Mouse (Mus musculus) spleen, adult 12 weeks (tissue): ENCODE measurements around the gene Fam110a.
A peak's percentile ranks its signal among the peaks of the same experiment; 100 is the strongest.

Experiments used
- DNase-seq: peaks from one replicate; pipeline ENCODE4 v3.0.0; 2022; ENCODE audit warnings: low spot score

Fam110a gene

DNA sequence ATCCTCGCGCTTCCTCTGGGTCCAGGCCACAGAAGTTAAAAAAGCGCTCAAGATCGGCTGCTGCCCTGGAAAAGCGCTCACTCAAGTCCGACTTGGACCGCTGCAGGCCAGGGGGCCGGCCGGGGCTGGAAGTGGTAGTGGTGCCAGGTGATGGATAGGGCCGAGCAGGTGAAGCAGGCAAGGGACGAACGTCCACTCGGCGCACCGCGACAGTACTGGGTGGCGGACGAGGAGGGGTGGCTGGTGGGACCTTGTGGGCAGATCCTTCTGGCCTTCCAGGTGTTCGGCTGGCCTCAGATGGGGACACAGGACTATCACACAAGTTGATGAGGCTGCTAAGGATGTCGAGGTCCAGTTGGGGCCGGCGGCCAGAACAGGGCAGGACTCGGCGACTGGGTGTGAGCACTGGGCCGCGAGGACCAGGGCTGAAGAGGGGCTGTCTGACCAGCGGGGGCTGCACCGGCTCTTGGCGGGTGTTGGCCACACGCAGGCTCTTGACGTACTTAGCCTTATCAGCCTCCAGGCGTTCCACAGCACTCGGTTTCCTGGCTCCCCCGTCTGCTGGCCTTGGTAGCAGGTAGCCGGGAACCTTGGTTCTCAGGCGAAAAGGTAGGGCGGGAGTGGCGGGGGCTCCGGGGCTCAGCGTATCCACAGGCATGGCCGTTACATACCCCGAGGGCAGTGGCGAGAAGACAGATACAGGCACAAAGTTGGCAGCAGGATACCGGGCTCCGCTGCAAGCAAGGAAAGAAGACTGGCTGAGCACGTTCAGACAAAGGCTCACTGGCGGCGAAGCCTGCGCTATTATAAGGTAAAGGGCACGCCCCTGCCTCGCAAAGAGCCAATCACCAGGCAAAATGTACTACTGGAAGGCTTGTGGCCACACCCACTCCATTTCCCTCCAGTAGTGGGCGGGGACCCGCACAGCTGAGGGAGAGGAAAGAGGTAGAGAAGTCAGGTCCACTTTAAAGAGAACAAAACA is 9.5 kb downstream of the Fam110a start:
- DNase-seq: peak; percentile 46

DNA sequence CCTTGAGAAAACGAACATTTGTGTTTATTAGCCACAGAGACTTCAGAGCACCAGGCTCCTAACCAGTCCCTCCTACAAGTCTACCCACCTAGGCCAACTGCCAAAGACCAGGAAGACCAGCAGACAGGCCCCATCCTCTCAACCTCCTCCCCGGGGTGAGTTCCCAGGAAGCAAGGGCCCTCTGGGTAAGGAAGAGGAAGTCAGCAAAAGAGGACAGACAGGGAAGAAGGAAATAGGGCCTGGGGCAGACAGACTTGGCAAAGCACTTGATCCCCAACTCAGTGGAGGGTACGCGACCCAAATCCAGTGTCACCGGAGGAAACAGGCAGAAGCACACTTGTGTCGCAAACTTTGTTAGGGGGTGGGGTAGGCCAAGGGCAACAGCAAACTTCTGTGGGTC is 10.6 kb downstream of the Fam110a start:
- no peak for DNase-seq

DNA sequence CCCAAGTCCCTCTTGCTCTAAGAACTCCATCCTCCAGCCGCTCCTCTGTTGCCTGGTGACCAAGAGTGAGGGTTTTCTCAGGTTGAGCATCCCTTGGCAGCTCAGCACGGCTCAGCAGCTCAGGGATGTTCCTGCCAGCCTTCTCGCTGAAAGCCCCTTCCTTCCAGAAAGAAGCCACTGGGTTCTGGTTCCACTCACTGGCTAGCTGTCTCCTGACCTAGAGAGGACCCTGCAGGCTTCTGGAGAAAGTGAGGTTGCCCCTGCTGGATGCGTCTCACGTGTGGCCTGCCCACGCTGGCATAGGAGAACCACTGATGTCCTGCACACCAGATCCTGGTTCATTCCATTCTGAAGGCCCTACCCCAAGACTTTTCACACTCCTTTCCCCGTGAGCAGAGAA is 11.0 kb downstream of the Fam110a start:
- DNase-seq: no peak

DNA sequence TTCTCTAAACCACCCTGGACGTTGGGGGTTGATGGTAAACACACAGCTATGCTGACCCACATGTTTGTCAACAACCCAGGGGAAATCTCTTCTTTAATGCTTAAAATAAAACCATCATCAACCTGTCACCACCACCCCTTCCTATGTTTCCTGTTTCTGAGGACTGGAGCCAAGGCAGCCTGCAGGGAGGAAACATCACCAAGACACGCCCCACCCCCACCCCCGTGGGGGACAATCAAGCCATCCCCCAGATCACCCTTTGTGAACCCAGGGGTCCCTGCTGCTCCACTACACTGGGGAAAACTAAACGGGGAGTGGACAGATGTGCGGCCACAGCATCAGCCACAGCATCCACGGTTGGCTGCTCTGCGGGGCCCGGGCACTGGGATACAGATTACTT is 11.6 kb downstream of the Fam110a start:
- DNase-seq: no peak

DNA sequence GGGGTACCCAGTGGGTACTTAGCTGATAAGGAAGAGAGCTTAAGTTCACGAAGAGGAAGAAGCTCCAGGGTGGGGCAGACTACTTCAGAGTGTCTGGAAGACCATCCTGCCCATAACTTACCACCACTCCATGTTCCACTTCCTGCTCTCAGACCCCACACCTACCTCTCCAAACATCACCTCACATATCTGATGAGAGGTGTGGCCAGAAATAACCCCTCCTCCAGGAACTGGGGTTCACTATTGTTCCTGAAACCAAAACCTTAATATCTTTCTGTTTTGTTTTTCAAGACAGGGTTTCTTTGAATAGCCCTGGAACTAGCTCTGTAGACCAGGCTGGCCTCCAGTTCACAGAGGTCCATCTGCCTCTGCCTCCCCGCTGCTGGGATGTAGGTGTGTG is 12.2 kb downstream of the Fam110a start:
- DNase-seq: no peak

DNA sequence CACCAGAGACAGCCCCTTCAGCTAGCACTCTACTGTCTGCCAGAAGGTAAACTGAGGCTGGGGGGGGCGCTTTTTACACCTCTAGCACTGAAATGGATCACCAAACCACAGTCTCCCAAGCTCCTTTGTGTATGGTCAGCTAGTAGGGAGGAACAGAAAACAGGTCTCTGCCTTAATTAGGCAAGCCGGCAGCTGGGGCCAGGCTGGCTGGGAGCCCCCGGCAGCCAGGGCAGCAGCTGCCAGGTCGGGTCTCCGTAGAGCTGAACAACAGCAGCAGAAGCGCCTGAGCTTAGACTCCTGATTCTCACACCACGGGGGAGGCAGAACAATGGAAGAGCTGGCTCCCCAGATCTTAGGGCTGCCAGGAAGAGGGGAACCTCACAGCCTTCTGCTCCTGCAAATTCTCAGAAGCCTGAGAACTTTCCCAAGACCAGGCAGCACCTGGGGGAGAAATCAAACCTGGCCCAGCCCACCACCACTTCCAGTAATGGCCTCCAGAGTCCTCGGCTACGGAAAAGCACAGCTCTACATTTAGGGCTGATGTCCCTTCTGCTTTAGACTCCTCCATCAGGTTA is 12.8 kb downstream of the Fam110a start:
- DNase-seq: no peak

DNA sequence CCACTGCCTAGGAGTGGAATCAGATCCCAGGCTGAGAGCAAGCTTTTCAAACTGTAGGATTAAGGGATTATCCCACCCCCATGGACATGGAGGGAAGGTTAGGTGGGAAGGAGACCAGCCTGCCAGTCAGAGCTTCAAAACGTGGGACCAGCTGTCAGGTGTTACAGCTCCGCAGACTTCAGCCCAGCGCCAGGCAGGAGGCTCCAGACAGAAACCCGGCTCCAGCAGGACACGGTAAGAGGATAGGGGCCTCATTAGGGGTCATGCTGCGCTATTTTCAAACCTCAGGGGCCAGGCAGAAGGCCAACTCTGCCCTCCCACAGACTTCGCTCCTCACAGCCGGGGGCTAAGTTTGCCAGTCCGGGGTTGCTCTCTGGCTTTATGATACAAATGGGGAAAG is 16.0 kb downstream of the Fam110a start:
- DNase-seq: no peak

DNA sequence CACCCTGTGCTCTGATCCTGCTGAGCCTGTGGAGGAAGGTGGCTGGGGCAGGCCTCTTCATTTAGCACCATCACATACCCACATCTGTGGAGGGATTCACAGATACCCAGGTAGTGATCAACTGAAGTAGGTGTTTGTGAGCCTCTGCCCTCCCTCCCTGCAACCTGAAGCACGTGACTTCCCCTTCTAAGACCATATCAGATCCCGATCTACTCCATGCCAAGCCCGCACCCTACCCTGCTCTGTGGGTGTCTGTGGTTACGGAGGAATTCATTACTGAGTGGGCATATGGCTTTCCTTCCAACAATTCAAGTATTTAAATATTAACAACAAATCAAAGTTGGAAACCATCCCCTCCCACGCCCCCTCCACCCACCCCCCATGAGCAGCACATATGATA is 16.7 kb downstream of the Fam110a start:
- no peak for DNase-seq

DNA sequence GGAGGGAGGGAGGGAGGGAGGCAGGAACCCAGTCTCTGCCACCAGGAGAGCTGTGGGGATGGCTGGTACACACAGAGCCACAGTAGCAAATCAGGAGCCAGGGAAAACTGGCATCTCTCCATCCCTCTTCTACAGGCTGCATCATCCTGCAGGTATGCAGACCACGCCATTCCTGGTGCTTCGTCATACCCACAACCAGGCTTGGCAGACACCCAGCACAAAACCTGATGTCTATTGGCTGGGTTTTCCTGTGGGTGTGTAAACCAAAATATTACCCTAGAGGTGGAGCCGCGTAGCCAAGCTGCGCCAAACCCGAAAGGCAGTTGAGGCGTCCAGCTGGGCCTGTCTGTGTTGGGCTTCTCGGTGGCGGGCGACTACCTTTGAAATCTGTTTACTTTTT is 17.5 kb downstream of the Fam110a start:
- no peak for DNase-seq

DNA sequence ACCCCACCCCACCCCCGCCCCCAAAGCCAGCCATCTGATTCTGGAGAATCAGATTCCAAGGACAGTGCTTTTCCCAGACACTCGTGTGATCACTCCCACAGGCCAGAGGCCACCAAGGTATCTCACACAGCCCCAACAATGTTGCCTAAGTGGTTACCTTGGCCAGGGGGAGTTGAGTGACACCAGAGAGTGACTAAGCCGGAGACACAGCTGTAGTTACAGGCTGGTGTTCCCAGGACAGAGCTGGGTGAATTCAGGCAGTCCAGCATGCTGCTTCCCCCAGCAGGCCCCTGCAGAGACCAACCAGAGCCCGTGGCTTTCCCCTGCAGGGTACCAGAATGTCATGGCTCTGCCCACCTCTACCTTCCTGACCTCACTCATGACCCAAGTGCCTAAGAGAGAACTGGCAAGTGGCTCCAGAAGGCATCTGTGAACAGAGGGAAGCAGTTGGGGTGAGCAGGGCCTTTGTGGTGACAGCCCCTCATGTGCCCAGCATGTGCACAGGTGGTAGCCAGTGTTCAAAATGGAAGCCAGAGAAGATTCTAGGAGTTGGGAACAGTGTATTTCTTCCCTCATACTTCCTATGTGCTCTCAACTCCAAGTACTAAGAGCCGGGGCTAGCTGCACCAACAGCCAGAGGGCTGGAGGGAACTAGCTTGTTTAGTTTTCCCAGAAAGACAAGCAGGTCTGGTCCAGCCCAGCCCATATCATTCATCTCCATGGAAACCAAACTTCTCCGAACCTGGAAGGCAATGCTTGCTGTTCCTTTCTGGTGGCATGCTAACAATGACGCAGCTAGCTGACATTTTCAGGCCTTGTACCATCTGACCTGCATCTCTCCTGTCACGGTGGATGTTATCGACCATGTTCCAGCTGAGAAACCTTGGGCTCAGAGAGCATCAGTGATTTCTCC is 18.5 kb downstream of the Fam110a start:
- no peak for DNase-seq

DNA sequence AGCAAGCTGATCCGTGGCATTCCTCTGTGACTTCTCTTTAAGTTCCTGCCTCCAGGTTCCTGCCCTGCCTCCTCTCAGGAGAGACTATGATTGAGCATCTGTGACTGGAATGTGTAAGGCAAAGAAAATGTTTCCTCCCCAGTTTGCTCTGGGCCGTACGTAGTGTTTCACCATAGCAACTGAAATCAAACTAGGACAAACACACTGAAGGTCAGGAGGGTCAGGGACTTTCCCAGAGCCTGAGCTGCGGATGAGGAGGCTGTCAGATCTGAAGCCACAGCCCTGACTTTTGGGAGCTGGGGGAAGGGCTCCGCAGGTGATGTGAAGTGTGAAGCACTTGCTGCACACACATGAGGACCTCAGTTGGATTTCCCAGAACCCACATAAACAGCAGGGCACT is 20.7 kb downstream of the Fam110a start:
- DNase-seq: no peak

DNA sequence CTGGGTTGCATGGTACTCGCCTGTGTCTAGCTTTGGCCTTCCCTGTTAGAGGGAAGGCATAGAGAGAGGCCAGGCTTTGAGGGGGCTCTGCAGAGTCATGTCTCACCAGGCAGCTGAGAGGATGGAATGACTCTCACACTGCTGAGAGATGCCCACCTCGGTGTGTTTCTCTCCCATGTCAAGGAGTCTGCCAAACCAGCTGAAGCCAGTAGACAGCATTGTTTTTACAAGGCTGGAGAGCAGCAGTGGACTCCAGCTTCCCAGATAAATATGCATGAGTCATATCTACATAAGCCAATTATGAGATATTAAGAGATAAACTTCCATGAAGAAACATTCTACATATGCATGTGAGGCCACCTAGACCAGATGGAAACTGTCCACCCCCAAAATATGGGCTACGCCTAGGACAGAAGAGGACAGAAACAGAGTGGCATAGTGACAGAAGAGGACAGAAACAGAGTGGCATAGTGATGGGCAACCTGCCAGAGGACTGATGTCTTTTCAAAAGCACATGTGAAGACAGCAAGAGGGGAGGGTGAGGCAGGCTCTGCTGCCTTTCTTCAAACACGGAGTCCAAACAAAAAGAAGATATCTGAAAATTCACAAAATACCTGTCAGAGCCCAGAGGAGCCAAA is 23.4 kb downstream of the Fam110a start:
- DNase-seq: no peak

DNA sequence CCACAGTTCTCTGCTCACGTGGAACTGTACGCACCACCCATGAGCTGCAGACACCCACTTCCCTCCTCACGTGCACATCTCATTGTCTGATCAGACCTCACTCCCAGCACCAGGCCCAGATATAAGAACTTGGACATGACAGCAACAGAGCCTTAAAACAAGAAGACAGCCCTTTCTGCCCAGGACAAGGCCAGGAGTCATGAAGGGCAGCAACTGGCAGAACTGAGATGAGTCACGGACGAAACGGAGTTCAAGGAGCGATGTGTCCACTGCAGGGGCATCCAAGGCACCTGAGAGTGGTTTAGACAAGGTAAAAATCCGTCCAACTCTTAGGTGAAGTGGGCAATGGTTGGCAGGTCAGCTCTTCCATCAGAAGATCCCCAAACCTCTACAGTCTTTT is 26.4 kb downstream of the Fam110a start:
- no peak for DNase-seq

DNA sequence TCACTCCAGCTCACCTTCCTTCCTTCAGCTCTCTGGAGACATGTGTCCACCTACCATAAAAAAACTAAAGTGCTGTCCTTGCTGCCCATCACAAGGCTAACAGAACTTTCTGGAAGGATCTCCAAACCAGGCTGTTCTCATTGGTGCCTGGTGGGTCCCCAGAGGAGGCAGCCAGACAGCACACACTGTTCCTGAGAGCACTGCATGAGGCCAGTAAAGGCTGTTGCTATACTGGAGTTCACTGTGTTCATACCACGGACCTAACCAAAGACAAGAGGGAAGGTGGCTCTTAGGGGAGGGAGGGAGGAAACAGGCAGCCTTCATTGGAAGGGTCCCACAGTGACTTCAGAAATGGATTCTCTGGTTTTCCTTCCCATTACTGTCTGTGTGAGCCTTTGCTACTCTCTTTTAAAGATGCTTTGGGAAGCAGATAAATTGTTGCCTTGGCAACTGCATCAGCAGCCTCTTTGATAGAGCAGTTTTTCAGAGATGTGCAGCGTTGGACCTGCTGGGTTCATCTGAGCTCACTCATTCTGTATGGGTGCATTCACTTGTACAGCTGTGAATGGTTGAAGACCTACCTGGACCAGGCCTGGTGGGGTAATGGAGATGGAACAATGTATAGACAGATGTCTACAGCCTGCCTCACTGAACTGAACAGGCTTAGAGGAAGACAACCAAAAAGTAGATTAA is 30.8 kb downstream of the Fam110a start:
- DNase-seq: no peak

DNA sequence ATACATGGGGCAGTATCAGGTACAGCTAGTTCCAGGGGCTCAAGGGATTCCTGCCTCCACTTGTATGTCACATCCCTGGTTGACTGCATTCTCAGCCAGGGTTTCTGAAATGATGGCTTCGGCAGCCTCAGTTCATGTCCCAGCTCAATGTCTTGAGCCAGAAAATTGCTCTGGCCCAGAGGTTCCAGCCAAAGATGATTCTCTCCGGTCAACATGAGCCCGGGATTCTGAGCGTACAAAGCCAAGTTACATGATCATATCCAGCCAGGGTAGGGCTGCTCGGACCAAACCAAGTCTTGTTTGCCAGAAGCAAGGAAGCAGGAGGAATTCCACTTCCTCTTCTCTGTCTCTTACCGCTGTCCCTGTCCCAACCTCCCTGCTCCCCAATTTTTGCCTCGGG is 31.7 kb downstream of the Fam110a start:
- no peak for DNase-seq

DNA sequence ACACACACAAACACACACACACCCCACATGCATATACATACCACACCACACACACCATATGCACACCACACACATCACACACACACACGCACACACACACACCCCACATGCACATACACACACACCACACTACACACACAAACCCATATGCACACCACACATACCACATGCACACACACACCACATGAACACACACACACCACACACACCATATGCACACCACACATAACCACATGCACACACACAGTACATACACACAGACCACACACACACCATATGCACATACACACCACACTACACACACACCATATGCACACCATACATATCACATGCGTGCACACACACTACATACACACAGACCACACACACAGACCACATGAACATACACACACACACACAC is 32.4 kb downstream of the Fam110a start:
- no peak for DNase-seq

DNA sequence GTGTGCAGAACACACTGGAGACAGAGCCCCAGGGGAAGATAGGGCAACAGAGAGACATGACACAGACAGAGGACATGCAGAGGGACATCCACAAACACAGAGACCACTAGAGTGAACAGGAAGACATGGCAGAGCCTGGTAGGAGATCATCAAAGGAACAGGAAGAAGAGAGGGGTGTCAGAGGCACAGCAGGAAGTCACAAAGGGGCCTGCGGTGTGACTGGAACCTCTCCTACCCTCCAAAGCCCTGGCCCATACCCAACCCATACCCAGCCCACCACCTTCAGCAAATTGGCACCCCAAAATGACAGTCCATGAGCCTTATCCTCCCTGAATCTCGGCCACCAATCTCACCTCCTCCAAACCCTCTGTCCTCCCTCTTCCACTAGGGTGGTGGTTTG is 35.9 kb downstream of the Fam110a start:
- no peak for DNase-seq

DNA sequence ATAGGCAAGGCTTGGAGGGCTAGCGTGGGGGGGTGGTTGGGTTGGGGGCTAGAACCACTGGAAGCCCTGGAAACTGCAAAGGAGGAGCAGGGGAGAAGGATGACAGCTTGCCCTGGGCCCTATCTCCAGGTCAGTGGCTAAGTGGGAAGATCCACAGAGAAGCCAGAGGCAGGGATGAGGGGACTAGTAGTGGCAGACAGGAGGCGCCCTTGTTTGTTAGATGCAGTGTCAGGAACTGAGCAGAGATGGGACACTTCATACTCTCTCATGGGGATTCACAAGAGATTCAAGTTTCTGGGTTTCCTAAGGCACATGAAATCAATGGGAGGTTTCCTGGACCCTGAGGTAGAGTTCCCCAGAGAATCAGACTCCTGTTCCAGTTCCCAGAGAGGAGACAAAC is 38.8 kb downstream of the Fam110a start:
- no peak for DNase-seq

DNA sequence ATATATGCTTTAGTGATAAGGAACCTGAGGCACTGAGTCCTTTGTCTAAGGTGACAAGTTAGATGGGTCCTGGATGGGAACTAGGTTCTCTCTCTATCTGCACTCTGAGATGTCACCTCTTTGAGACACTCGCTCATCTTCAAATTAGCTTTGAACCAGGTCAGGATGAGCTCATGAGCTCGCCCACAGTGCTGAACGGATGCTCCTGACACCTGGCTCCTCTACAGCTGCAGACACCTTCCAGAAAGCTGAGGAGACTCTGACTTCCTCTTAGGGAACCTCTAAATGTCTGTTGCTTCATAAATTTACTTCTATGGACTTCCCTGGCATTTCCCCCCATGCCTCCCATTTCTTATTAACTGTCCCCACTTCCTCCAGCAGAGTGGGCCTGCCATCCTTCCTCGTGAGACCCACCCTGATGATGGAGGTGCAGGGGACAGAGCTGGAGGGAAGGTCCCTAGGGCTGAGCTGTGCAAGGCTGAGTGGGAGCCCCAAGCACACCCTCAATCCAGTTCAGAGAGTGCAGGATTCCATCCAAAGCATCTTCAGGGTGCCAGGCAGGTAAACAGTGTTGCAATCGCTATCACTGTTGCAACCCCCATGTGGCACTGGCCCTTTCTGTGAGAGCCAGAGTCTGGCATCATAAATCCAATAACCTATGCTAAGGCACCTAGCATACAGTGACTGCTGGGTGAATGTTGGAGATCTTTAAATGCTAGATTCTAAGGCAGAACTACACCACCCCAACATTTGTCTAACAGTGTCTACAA is 40.2 kb downstream of the Fam110a start:
- no peak for DNase-seq

DNA sequence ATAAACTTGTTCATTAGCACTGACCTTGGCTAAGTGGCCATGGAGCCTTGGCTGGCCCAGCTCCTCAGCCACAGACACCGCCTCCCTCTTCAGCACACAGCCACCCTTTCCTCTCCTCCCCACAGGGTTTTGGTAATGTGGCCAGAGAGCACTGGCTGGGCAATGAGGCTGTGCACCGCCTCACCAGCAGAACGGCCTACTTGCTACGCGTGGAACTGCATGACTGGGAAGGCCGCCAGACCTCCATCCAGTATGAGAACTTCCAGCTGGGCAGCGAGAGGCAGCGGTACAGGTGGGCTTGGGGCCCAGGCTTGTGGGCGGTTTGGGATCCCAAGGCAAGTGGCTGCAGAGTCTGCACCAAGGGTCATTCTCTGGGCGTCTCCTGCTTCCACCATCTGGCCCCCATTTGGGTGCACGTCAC is 41.2 kb downstream of the Fam110a start:
- DNase-seq: no peak

DNA sequence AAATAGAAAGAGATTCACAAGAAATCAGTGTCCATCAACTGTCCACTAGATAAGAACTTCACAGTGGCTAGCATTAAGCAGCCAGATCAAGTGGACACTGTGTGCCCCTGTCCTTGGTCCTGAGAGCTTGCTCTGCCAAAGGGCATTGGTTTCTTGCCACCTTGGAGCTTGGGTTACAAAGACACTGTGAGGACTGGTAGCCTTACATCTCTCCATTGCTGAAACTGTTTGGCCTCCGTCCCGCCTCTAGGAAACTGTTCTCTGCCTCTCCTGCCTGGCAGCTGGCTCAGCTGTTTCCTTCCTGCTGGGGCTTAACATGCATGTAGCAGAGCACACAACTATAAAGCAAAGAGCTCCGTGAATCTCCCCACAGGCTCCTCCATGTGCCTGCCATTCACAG is 42.1 kb downstream of the Fam110a start:
- DNase-seq: no peak
